Mouse (Mus musculus): Measurements from ENCODE around the gene Scaf8. TPM values are rescaled to one million over a fixed set of nuclear protein-coding genes. Genes with fewer than 3 reads are reported as not detected.

Gene Scaf8
- total RNA-seq, 2 experiments from 2014 or later = 54.6 to 61.2 TPM

- no peak for DNase-seq (ENCODE audit: low spot score in 2 of 2)
Observed at GRCm38 (mm10) chr17:3206527-3207398, 92.0 kb downstream of the Scaf8 start.

- DNase-seq (ENCODE audit: low spot score in 2 of 2) = no peak
Observed at GRCm38 (mm10) chr17:3207529-3208240, 92.9 kb downstream of the Scaf8 start.

DNA sequence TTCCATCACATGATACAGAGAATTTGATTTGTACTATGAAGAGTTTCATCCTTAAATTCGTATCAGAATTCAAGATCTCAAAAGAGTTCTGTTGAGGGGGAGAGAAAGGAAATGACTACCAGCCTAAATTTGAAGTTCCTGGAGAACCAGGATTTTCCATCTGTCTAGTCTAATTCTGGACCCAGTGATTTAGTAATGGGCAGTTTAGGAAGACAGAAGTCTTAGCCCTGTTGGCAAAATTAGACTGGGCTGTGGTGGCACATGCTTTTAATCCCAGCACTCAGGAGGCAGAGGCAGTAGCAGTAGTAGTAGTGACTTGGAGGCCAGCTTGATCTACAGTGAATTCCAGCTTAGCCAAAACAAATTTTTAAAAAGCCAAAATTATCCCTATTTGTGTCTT lies 93.7 kb downstream of the Scaf8 start:
- DNase-seq (ENCODE audit: low spot score in 2 of 2) = no peak

- DNase-seq (ENCODE audit: low spot score in 2 of 2) = no peak
Observed at GRCm38 (mm10) chr17:3209581-3209980, 94.8 kb downstream of the Scaf8 start.

- DNase-seq (ENCODE audit: low spot score in 2 of 2) = no peak
Observed at GRCm38 (mm10) chr17:3210134-3210533, 95.4 kb downstream of the Scaf8 start.

- DNase-seq (ENCODE audit: low spot score in 2 of 2) = peak in 1 of 2 experiments; percentile 55
Observed at GRCm38 (mm10) chr17:3212105-3212504, 97.3 kb downstream of the Scaf8 start.

DNA sequence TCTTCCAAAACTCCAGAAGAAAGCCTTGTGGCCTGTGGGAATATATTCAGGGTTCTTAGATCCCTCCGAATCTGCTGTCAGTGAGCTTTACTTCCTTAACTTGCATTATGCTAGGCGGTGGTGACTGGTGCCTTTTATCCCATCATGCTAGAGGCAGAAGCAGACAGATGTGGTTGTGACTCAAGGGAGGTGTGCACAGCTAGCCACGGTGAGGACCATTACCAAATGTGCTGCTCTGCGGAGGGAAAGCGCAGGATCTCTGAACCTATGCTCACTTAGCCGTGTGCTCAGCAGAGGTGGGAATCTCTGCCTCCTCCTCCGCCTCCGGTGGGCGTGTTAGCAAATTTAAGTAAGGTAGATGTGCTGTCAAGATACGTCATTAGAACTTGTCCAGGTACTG lies 98.1 kb downstream of the Scaf8 start:
- DNase-seq (ENCODE audit: low spot score in 2 of 2) = no peak

DNA sequence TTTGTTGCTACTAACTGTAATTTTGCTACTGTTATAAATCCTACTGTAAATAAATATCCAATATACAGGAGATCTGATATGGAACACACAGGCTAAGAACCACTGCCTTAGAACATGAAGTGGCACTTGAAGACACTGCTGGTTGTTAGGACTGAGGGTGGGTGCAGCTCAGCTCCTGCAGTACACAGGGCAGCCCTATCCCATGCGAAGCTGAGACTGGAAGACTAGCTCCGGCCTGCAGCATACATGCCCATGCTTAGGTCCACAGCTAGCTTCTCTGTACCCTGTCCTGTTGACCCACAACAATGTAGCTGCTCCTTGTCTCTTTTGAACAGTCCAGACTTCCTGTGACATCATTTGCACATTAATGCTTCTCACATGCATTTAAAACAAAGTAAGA lies 100.1 kb downstream of the Scaf8 start:
- DNase-seq (ENCODE audit: low spot score in 2 of 2) = no peak

DNA sequence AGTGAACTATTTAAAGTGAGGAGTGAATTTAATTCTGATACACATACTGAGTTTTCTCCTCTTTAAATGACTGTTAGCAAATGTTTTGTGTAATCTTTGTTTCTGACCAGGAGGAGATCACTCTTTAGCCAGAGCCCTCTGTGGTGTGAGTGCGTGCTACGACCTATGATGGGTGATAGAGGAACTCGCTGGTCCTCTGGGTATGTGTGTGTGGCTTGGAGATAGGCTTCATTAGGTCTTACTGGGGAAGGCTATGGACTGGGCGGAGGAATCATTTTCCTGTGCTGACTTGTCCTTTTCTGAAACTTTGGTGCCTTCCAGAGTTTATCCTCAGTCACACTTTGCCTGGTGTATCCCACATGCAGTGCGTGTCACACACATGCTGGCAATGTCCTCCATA lies 102.3 kb downstream of the Scaf8 start:
- no peak for DNase-seq (ENCODE audit: low spot score in 2 of 2)

DNA sequence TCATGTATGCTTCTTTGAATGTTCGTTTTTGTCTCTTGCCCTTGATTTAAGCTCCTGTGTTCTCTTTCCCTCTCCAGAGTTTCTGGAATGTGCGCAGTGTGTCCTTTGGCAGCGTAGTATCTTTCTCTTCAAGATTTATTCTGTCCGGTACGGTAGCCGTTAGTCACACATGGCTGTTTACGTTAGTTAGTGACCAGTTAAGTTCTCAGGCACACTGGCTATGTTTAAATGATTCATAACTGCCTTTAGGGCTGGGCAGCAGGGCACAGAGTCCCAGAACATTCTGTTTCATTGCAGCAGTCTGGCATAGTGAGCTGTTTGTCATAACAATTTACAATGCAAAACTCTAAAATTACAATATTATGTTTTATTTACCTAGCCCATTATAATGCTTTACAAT lies 103.6 kb downstream of the Scaf8 start:
- DNase-seq (ENCODE audit: low spot score in 2 of 2) = no peak

DNA sequence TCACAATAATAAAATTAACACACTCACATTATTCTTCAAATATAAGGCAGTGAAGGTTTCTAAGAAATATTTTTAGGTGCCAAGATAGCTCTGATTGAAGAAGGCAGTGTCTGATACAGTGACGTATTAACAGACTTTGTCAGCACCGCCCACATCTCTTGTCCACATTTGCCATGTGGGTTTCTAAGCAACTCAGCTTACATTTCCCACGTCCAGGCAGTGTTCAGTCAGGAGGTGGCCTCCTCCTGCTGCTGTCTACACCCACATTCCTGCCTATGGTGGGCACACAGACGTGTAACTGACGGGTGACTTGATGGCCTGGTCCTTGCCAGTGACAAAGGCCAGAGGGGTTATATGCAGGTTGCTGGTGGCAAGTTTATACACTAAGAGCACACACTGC lies 104.1 kb downstream of the Scaf8 start:
- peak; percentile 72 to 86 for DNase-seq (ENCODE audit: low spot score in 2 of 2)

GRCm38 (mm10) chr17:3220201-3220600 lies 105.4 kb downstream of the Scaf8 start:
- no peak for DNase-seq (ENCODE audit: low spot score in 2 of 2)

GRCm38 (mm10) chr17:3223071-3223470 lies 108.3 kb downstream of the Scaf8 start:
- DNase-seq (ENCODE audit: low spot score in 2 of 2) = no peak

GRCm38 (mm10) chr17:3223721-3224120 lies 108.9 kb downstream of the Scaf8 start:
- DNase-seq (ENCODE audit: low spot score in 2 of 2) = no peak

- DNase-seq (ENCODE audit: low spot score in 2 of 2) = peak; percentile 74 to 92
Observed at GRCm38 (mm10) chr17:3224383-3225106, 109.8 kb downstream of the Scaf8 start.

DNA sequence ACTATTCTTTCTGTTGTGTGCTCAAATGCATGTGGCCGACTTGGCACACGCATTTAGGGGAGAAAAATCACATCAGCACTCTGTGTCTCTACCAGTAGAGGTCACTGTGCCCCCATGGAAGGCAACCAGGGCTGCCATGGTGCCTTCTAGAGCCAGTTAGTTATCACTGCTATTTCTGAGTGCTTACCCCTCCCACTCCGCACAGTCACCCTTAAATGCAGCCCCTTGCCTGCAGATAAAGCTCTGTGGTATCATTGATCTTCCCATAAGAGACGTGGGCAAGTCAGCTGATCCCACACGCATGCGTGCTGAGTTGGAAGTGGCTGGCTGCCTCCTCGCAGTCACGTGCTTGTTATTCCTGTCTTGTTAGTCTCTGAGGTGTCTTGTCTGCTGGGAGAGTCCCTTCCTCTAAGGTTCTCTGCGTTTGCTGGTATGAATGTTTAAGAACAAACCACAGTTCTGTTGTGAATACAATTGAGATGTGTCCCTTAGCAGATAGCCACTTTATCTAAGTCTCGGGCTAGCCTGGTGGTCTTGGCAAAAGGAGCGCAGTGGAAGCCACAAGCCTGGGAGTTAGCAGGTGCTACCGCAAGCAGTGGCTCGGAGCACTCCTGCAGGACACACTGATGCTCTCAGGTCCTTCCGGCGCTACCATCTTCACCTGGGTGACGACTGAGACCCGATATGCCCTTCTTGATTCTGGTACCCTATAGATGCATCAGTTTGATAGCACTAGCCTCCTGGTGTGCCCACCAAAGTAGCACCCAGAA lies 115.6 kb downstream of the Scaf8 start:
- DNase-seq (ENCODE audit: low spot score in 2 of 2) = peak; percentile 55 to 77

GRCm38 (mm10) chr17:3232626-3233025 lies 117.9 kb downstream of the Scaf8 start:
- DNase-seq (ENCODE audit: low spot score in 2 of 2) = no peak

DNA sequence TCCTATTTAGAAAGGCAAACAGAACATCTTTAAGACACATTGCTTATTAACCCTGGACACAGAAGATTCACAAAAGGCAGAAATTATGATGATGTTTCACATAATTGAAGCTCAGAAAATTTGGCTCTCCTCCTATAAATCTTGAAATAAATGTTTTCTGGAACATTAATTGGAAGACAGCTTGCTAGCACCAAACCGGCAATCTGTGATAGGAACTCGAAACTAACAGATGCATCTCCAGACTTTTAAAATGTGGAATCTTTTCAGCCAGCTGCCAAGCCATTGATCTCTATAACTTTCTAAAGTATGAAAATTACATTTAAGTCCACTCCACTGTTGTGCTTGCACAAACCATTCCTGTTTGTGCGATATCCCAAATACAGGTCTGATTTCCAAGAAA lies 128.9 kb downstream of the Scaf8 start:
- DNase-seq (ENCODE audit: low spot score in 2 of 2) = peak; percentile 40 to 76

DNA sequence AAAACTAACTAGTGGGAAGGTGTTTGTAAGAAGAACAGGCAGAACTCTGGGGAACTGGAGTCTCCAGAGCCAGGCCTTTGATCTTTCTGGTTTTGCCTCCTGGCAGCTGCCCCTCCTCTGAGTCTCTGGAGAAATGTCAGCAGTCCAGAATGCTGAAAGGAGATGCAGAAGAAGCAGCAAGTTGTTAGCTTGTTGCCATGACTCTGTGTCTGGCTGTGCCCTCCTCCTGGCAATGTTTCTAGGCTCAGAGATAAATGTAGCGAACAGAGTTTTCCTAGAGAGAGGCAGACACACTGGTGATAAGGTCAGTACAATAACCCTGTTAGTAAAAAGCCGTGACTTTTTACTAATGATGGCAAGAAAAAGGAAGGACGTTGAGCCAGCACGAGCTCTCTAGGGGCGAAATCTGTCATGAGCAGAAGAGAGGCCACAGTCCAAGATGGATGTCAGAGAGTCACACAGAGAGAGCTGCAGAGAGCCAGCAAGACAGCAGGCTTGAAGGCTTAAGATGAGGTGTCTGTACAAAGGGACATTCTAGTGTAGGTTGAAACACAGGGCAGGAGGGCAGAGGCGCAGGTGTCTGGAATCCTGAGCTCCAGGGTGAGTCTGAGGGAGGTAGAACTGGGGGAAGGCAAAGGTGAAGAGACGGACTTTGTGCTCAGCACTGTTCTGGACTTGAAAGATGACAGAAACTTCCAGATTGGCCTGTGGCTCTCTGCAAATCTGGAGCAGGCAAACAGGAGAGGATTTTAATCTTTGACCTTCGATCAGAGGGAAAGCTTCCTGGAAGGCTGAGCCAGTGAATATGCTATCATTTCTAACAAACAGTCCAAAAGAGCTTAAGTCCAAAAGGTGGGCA lies 130.3 kb downstream of the Scaf8 start:
- DNase-seq (ENCODE audit: low spot score in 2 of 2) = no peak
